In the genomic region with DNA sequence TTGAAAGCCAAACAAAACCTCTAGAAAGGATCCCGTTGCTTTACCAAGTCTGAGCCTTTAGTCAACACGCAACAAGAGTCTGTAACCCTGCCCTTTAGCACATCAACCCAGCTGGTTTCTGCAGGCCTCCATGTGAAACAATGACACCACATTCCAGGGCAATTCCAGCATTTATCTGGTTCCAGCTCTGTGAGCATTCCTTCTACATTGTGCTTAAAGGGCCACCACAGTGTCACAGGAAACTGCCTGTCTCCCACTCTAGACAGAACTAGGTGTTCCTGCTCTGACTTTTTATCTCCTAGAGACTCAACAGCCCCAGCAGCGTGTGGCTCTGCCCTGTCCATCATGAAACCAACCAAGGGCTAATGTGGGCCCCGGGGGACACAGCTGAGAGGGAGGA, we compare ENCODE assay signal across 14 mouse cellular contexts. TPM values are rescaled to one million over a fixed set of nuclear protein-coding genes. Genes with fewer than 3 reads are reported as not detected.
DNase-seq lines count a peak whose midpoint lies in the region; ATAC-seq and TF ChIP-seq lines count a peak whose summit lies in the region.
"Had no signal": no experiment of that assay in that cellular context is flagged by ENCODE, and none has a peak within 500 bp of the region (broad histone marks: within the 10 kb centered on the region; RNA-seq: fewer than 3 reads in every experiment).

No protein-coding gene starts in this region.

- H3K27ac ChIP-seq in heart, embryonic 10.5 days = peak overlapping the region; percentile 67
- H3K27ac ChIP-seq in kidney, postnatal 0 days = peak overlapping the region; percentile 55; the same call in 1 of the 2 replicates
- no peak overlapping the region for H3K27ac ChIP-seq in liver, embryonic 12.5 days
- H3K27ac ChIP-seq: left cerebral cortex, adult 2 months; midbrain, embryonic 12.5 days; stomach, embryonic 15.5 days had no signal

- no peak overlapping the region for H3K4me2 ChIP-seq in kidney, postnatal 0 days (ENCODE audit: low read length)
- no peak overlapping the region for H3K4me2 ChIP-seq in liver, embryonic 12.5 days
- H3K4me2 ChIP-seq: midbrain, embryonic 12.5 days had no signal

- no peak overlapping the region for H3K4me3 ChIP-seq in heart, embryonic 10.5 days
- H3K4me3 ChIP-seq in kidney, postnatal 0 days (replicated peaks; ENCODE audit: low read depth, low read length) = no peak overlapping the region
- H3K4me3 ChIP-seq in liver, embryonic 12.5 days = no peak overlapping the region
- H3K4me3 ChIP-seq: left cerebral cortex, adult 2 months; midbrain, embryonic 12.5 days; stomach, embryonic 15.5 days had no signal

- CTCF ChIA-PET in Patski (lab: Charles Lee) = interaction anchor here (1.0 to 1.4 kb wide), 2 partner anchors 9 to 14 kb away, joined by 3 read pairs; no protein-coding TSS in a partner anchor

- DNase-seq in heart, embryonic 10.5 days (ENCODE audit: low spot score) = no peak
- DNase-seq in heart, postnatal 4 days = no peak
- DNase-seq in kidney, postnatal 0 days (ENCODE audit: low spot score) = peak; percentile 88
- DNase-seq in kidney, adult 11 months = no peak
- DNase-seq in Patski (ENCODE audit: low read depth, low spot score) = no peak
- no peak for DNase-seq in cerebellum, adult 8-10 months
- DNase-seq in natural killer cell, adult 2 months (ENCODE audit: low spot score in 2 of 2) = no peak
- DNase-seq: cerebellum, postnatal 10 days; gastrocnemius, postnatal 25 days had no signal

- H3K9ac ChIP-seq in kidney, postnatal 0 days (ENCODE audit: low read depth, low read length) = no peak overlapping the region
- no peak overlapping the region for H3K9ac ChIP-seq in liver, embryonic 12.5 days
- H3K9ac ChIP-seq: midbrain, embryonic 12.5 days; stomach, embryonic 15.5 days had no signal

- no peak for TF ChIP-seq CTCF in kidney, postnatal 0 days (IDR thresholded peaks at IDR 0.05; ENCODE audit: low read depth)
- no peak for TF ChIP-seq CTCF in Patski (IDR thresholded peaks at IDR 0.05)

- in situ Hi-C loops in Patski (cut with MboI; ENCODE audit: low pct_unique_long_range_greater_than_20kb) = no loop called here

- WGBS in heart, embryonic 10.5 days = 9% methylated on average over 4 of the region's 4 CpGs
- 12% methylated on average over 4 of the region's 4 CpGs for WGBS in kidney, postnatal 0 days
- 27% methylated on average over 4 of the region's 4 CpGs for WGBS in liver, embryonic 12.5 days (ENCODE audit: insufficient replicate concordance)

- peaks cover 26% of the 10 kb centered on the region for H3K4me1 ChIP-seq in heart, embryonic 10.5 days
- peaks cover 7% of the 10 kb centered on the region for H3K4me1 ChIP-seq in kidney, postnatal 0 days (replicated peaks; ENCODE audit: insufficient read depth, low read length)
- H3K4me1 ChIP-seq in liver, embryonic 12.5 days = peaks cover 25% of the 10 kb centered on the region

- no peaks in the 10 kb centered on the region for H3K9me3 ChIP-seq in heart, embryonic 10.5 days
- no peaks in the 10 kb centered on the region for H3K9me3 ChIP-seq in kidney, postnatal 0 days (replicated peaks; ENCODE audit: low read length)
- no peaks in the 10 kb centered on the region for H3K9me3 ChIP-seq in liver, embryonic 12.5 days (replicated peaks)
- H3K9me3 ChIP-seq: midbrain, embryonic 12.5 days; stomach, embryonic 15.5 days had no signal

- POLR2A ChIA-PET in Patski (lab: Charles Lee) = interaction anchor here (0.6 to 0.7 kb wide), 2 partner anchors 30 to 113 kb away, joined by 4 to 5 read pairs; no protein-coding TSS in a partner anchor

- ATAC-seq in kidney, postnatal 0 days (replicated peaks; ENCODE audit: low FRiP score, low read depth) = peak; percentile 40
- peak; percentile 44 for ATAC-seq in Patski
- ATAC-seq in liver, embryonic 12.5 days = peak; percentile 48; the same call in 1 of the 2 replicates

- peaks cover 13% of the 10 kb centered on the region for H3K27me3 ChIP-seq in heart, embryonic 10.5 days (ENCODE audit: insufficient read depth, poor library complexity, severe bottlenecking)
- no peaks in the 10 kb centered on the region for H3K27me3 ChIP-seq in kidney, postnatal 0 days (ENCODE audit: insufficient read depth, low read length)
- no peaks in the 10 kb centered on the region for H3K27me3 ChIP-seq in Patski
- H3K27me3 ChIP-seq in liver, embryonic 12.5 days (replicated peaks) = no peaks in the 10 kb centered on the region
- H3K27me3 ChIP-seq: midbrain, embryonic 12.5 days; stomach, embryonic 15.5 days had no signal

- no peaks in the 10 kb centered on the region for H3K36me3 ChIP-seq in heart, embryonic 10.5 days
- no peaks in the 10 kb centered on the region for H3K36me3 ChIP-seq in kidney, postnatal 0 days (ENCODE audit: insufficient read depth, low read length)
- no peaks in the 10 kb centered on the region for H3K36me3 ChIP-seq in liver, embryonic 12.5 days
- H3K36me3 ChIP-seq: midbrain, embryonic 12.5 days; stomach, embryonic 15.5 days had no signal

RNA-seq across cellular contexts. Expression of gene Cass4, which starts 19.7 kb away (rescaled TPM):
- polyA plus RNA-seq in heart, embryonic 10.5 days (2016; fragmentation: Nextera tagmentation; extraction: Ambion mirVana) = 0.20 and 0.30 TPM in 2 replicates
- under 1 TPM; 0.27 to 0.29 TPM for total RNA-seq in heart, postnatal 4 days (2021)
- 0.13 and 0.14 TPM in 2 replicates for polyA plus RNA-seq in kidney, postnatal 0 days (2015; fragmentation: Nextera tagmentation; extraction: Ambion mirVana)
- polyA plus RNA-seq in Patski (2021) = not detected
- polyA plus RNA-seq in liver, embryonic 12.5 days (2016; fragmentation: Nextera tagmentation; extraction: Ambion mirVana) = 1.1 and 1.4 TPM in 2 replicates

RNA-seq across cellular contexts. Expression of gene Rtf2, which starts 27.1 kb away (rescaled TPM):
- polyA plus RNA-seq in heart, embryonic 10.5 days (2016; fragmentation: Nextera tagmentation; extraction: Ambion mirVana) = 56.0 and 66.0 TPM in 2 replicates
- 10 to 100 TPM; 39.3 to 41.1 TPM for total RNA-seq in heart, postnatal 4 days (2021)
- 73.2 and 83.9 TPM in 2 replicates for polyA plus RNA-seq in kidney, postnatal 0 days (2015; fragmentation: Nextera tagmentation; extraction: Ambion mirVana)
- polyA plus RNA-seq in Patski (2021) = 76.4 TPM
- 55.6 and 59.2 TPM in 2 replicates for polyA plus RNA-seq in liver, embryonic 12.5 days (2016; fragmentation: Nextera tagmentation; extraction: Ambion mirVana)

RNA-seq across cellular contexts. Expression of gene Cstf1, which starts 42.8 kb away (rescaled TPM):
- 44.1 and 48.3 TPM in 2 replicates for polyA plus RNA-seq in heart, embryonic 10.5 days (2016; fragmentation: Nextera tagmentation; extraction: Ambion mirVana)
- 10 to 100 TPM; 29.8 to 31.4 TPM for total RNA-seq in heart, postnatal 4 days (2021)
- 32.4 and 34.6 TPM in 2 replicates for polyA plus RNA-seq in kidney, postnatal 0 days (2015; fragmentation: Nextera tagmentation; extraction: Ambion mirVana)
- polyA plus RNA-seq in Patski (2021) = 34.6 TPM
- 39.7 and 42.0 TPM in 2 replicates for polyA plus RNA-seq in liver, embryonic 12.5 days (2016; fragmentation: Nextera tagmentation; extraction: Ambion mirVana)

RNA-seq across cellular contexts. Expression of gene Aurka, which starts 42.9 kb away (rescaled TPM):
- 138 and 163 TPM in 2 replicates for polyA plus RNA-seq in heart, embryonic 10.5 days (2016; fragmentation: Nextera tagmentation; extraction: Ambion mirVana)
- total RNA-seq in heart, postnatal 4 days (2021) = 10 to 100 TPM; 38.5 to 44.6 TPM
- polyA plus RNA-seq in kidney, postnatal 0 days (2015; fragmentation: Nextera tagmentation; extraction: Ambion mirVana) = 40.0 and 46.3 TPM in 2 replicates
- 40.7 TPM for polyA plus RNA-seq in Patski (2021)
- 173 and 177 TPM in 2 replicates for polyA plus RNA-seq in liver, embryonic 12.5 days (2016; fragmentation: Nextera tagmentation; extraction: Ambion mirVana)

RNA-seq across cellular contexts. Expression of gene Gcnt7, which starts 45.1 kb away (rescaled TPM):
- polyA plus RNA-seq in heart, embryonic 10.5 days (2016; fragmentation: Nextera tagmentation; extraction: Ambion mirVana) = 1.4 and 1.8 TPM in 2 replicates
- not detected for total RNA-seq in heart, postnatal 4 days (2021)
- polyA plus RNA-seq in kidney, postnatal 0 days (2015; fragmentation: Nextera tagmentation; extraction: Ambion mirVana) = 0.50 and 0.51 TPM in 2 replicates
- 0.06 TPM for polyA plus RNA-seq in Patski (2021)
- 0.98 and 1.1 TPM in 2 replicates for polyA plus RNA-seq in liver, embryonic 12.5 days (2016; fragmentation: Nextera tagmentation; extraction: Ambion mirVana)
- total RNA-seq: adrenal gland, postnatal 4 days; gastrocnemius, postnatal 25 days; left cerebral cortex, adult 2 months had no signal
